Mouse (Mus musculus): Measurements from ENCODE around the gene Ago1. TPM values are rescaled to one million over a fixed set of nuclear protein-coding genes. Genes with fewer than 3 reads are reported as not detected.

Ago1 gene
- total and polyA plus RNA-seq, 3 experiments, result 5.4 to 312 (median 15.4) TPM

DNA sequence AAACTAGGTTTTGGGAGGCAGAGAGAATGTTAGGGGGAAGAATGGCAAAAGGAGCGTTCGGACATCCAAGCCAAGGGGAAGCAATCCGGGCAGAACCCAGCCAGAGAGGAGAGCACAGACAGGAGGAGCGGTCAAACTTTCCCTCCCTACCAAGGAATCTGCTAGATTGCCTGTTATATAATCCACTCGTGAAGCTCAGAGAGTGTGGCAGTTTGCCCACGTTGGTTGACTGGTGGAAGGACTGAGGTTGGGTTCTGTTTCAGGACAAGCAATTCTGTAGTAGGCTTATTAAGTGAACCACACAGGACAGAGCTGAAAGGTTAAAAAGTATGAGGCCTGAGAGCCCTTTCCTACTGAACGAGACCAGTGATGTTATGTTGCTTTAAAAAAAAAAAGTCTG is 21.3 kb downstream of the Ago1 start:
- peaks cover 0 to 5% of the 10 kb centered on the region in 2 experiments; a peak in 2 of 4 replicates for H3K36me3 ChIP-seq (ENCODE audit: control insufficient read depth in 1 of 2, insufficient read depth in 2 of 2, low read length in 2 of 2)
- DNase-seq (ENCODE audit: low read depth, low spot score), result no peak
- H3K27me3 ChIP-seq (ENCODE audit: control insufficient read depth in 1 of 2, insufficient read depth in 2 of 2, low read length in 2 of 2), result no peaks in the 10 kb centered on the region
- H3K9ac ChIP-seq (ENCODE audit: control insufficient read depth, low read depth, low read length, poor library complexity, severe bottlenecking), result no peak overlapping the region
- no peak overlapping the region for H3K27ac ChIP-seq (ENCODE audit: control insufficient read depth, low read depth, low read length)
- TF ChIP-seq E2F4 (IDR thresholded peaks at IDR 0.05; ENCODE audit: borderline replicate concordance, low read depth, low read length) (no peak), MAZ (IDR thresholded peaks at IDR 0.05; ENCODE audit: low read depth, low read length) (no peak), SIN3A (IDR thresholded peaks at IDR 0.05; ENCODE audit: low read length) (no peak), HCFC1 (IDR thresholded peaks at IDR 0.05; ENCODE audit: low read depth, low read length) (no peak), RCOR1 (IDR thresholded peaks at IDR 0.05; ENCODE audit: low read depth, low read length) (no peak), CHD2 (IDR thresholded peaks at IDR 0.05; ENCODE audit: low read length) (no peak), MAFK (IDR thresholded peaks at IDR 0.05; ENCODE audit: borderline replicate concordance, low read depth, low read length) (no peak), TAL1 (IDR thresholded peaks at IDR 0.05; ENCODE audit: low read length) (no peak), RAD21 (IDR thresholded peaks at IDR 0.05; ENCODE audit: low read depth, low read length) (no peak), ZC3H11A (IDR thresholded peaks at IDR 0.05; ENCODE audit: low read depth, low read length) (no peak), CTCF (IDR thresholded peaks at IDR 0.05 in 2 of 3, conservative IDR thresholded peaks at IDR 0.05 in 1 of 3; ENCODE audit: control insufficient read depth in 1 of 3, insufficient read depth in 1 of 3, low read depth in 2 of 3, low read length in 3 of 3, poor library complexity in 1 of 3, severe bottlenecking in 1 of 3) (no peak), ETS1 (IDR thresholded peaks at IDR 0.05; ENCODE audit: low read depth, low read length) (no peak), NELFE (IDR thresholded peaks at IDR 0.05; ENCODE audit: low read depth, low read length) (no peak), ELF1 (IDR thresholded peaks at IDR 0.05; ENCODE audit: low read depth, low read length) (no peak), USF1 (IDR thresholded peaks at IDR 0.05; ENCODE audit: low read depth, low read length) (no peak), TCF12 (IDR thresholded peaks at IDR 0.05; ENCODE audit: low read depth, low read length) (no peak), BHLHE40 (IDR thresholded peaks at IDR 0.05; ENCODE audit: borderline replicate concordance, low read depth, low read length) (no peak), UBTF (IDR thresholded peaks at IDR 0.05; ENCODE audit: borderline replicate concordance, insufficient read depth, low read depth, low read length) (no peak), EP300 (IDR thresholded peaks at IDR 0.05; ENCODE audit: low read depth in 1 of 2, low read length in 2 of 2) (no peak), MAX (IDR thresholded peaks at IDR 0.05; ENCODE audit: low read length) (no peak)
- H3K4me1 ChIP-seq (ENCODE audit: control insufficient read depth in 1 of 2, insufficient read depth in 2 of 2, low read length in 2 of 2), result no peaks in the 10 kb centered on the region
- H3K79me2 ChIP-seq (ENCODE audit: control insufficient read depth, insufficient read depth, low read length, poor library complexity), result no peaks in the 10 kb centered on the region
- no peaks in the 10 kb centered on the region for H3K9me3 ChIP-seq (replicated peaks; ENCODE audit: insufficient read depth, low read length)
- no peak overlapping the region for H3K4me3 ChIP-seq (ENCODE audit: control insufficient read depth in 1 of 2, insufficient read depth in 1 of 2, low read depth in 2 of 2, low read length in 2 of 2)

- Histone ChIP-seq H3K27ac (ENCODE audit: control insufficient read depth, low read depth, low read length) (no peak overlapping the region), H3K4me3 (ENCODE audit: control insufficient read depth in 1 of 2, insufficient read depth in 1 of 2, low read depth in 2 of 2, low read length in 2 of 2) (no peak overlapping the region), H3K36me3 (ENCODE audit: control insufficient read depth in 1 of 2, insufficient read depth in 2 of 2, low read length in 2 of 2) (peaks cover 0 to 7% of the 10 kb centered on the region in 2 experiments; a peak in 2 of 4 replicates), H3K79me2 (ENCODE audit: control insufficient read depth, insufficient read depth, low read length, poor library complexity) (no peaks in the 10 kb centered on the region), H3K9me3 (replicated peaks; ENCODE audit: insufficient read depth, low read length) (no peaks in the 10 kb centered on the region), H3K9ac (ENCODE audit: control insufficient read depth, low read depth, low read length, poor library complexity, severe bottlenecking) (no peak overlapping the region), H3K4me1 (ENCODE audit: control insufficient read depth in 1 of 2, insufficient read depth in 2 of 2, low read length in 2 of 2) (no peaks in the 10 kb centered on the region), H3K27me3 (ENCODE audit: control insufficient read depth in 1 of 2, insufficient read depth in 2 of 2, low read length in 2 of 2) (no peaks in the 10 kb centered on the region)
- DNase-seq (ENCODE audit: low read depth, low spot score), result no peak
- TF ChIP-seq GATA1 (IDR thresholded peaks at IDR 0.05; ENCODE audit: low read depth, low read length) (no peak), GABPA (IDR thresholded peaks at IDR 0.05; ENCODE audit: low read depth, low read length) (no peak), ELF1 (IDR thresholded peaks at IDR 0.05; ENCODE audit: low read depth, low read length) (no peak), POLR2A (IDR thresholded peaks at IDR 0.05; ENCODE audit: control insufficient read depth in 1 of 2, insufficient read depth in 1 of 2, low read depth in 1 of 2, low read length in 2 of 2, poor library complexity in 1 of 2) (no peak), MXI1 (IDR thresholded peaks at IDR 0.05; ENCODE audit: low read depth, low read length) (no peak), MAX (IDR thresholded peaks at IDR 0.05; ENCODE audit: low read length) (no peak), TBP (IDR thresholded peaks at IDR 0.05; ENCODE audit: low read depth, low read length) (no peak), SMC3 (IDR thresholded peaks at IDR 0.05; ENCODE audit: low read depth, low read length) (no peak), MAFK (IDR thresholded peaks at IDR 0.05; ENCODE audit: borderline replicate concordance, low read depth, low read length) (no peak), CTCF (IDR thresholded peaks at IDR 0.05 in 2 of 3, conservative IDR thresholded peaks at IDR 0.05 in 1 of 3; ENCODE audit: control insufficient read depth in 1 of 3, insufficient read depth in 1 of 3, low read depth in 2 of 3, low read length in 3 of 3, poor library complexity in 1 of 3, severe bottlenecking in 1 of 3) (no peak), ZC3H11A (IDR thresholded peaks at IDR 0.05; ENCODE audit: low read depth, low read length) (no peak), ZMIZ1 (IDR thresholded peaks at IDR 0.05; ENCODE audit: low read depth, low read length) (no peak), UBTF (IDR thresholded peaks at IDR 0.05; ENCODE audit: borderline replicate concordance, insufficient read depth, low read depth, low read length) (no peak), MYB (IDR thresholded peaks at IDR 0.05; ENCODE audit: low read depth, low read length) (no peak)
Measured at GRCm38 (mm10) chr4:126444528-126444927, 23.9 kb downstream of the Ago1 start.
